Mouse (Mus musculus) Muller cell, postnatal 12 days (primary cell): ENCODE results near the gene Sycp1.
A peak's percentile ranks its signal among the peaks of the same experiment; 100 is the strongest.

Experiments
- DNase-seq: peaks from one replicate; pipeline ENCODE4 v3.0.0-alpha.2; 2015; ENCODE audit errors: inconsistent ontology term

Gene Sycp1

DNA sequence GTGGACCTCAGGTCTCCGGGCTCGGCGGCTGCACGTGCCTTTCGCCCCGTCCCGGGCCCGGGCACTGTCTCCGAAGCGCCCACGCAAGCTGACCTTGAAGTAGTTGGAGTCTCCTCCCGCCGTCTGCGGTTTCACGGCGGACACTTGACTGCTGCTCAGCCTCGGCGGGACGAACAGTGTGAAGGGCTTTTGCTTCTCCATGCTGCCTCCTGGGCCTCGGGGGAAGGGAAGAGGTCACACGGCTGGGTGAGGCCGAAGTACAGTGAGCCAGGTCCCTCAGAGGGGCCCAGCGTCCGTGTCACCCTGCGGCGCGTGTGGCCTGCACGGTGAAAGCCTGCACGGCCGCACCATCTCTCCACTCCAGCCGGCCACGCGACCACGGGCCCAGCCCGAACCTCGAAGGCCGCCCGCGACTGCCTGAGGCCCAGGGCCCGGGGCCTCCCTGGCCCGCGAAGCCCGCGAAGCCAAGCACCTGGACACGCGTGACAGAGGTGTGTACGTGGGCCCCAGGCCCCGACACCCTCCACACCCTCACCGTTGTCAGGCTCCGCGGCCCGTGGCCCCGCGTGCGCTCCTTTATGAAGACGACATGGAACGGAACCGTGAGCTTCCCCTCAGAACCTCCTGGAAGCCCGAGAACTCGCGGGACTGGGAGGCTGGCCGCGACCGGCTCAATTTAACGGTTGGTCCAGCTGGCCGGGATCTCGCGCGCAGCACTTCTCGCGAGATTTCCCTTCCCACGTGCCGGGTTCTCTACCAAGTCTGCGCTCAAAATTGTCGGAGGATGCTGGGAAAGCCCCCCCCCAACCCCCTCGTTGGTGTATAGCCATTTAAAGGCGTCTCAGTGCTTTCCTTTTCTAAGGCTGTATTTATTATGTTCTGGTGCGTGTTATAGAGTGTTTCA, at the start of gene Sycp1:
Gene Sycp1 (minus strand): TSS at position 650 of the 904 bp plus-strand sequence.
- DNase-seq = no peak

DNA sequence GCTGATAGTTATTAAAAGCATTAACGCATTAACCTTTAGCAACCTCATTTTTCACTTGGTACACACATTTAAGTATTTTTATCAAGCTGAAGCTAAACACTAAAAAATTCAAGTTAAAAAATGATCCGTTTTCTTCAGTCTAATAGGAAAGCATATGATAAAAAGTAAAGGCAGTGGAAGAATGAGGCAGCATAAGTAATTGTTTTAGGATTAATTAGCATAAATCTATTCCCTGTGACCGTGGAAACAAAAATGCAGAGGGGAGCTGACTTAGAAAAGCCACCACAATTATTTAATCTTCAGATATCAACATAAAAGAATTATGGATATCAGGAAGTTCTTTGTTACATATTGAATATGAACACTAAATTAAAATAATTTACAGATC, 44.4 kb upstream of the Sycp1 start:
- no peak for DNase-seq

DNA sequence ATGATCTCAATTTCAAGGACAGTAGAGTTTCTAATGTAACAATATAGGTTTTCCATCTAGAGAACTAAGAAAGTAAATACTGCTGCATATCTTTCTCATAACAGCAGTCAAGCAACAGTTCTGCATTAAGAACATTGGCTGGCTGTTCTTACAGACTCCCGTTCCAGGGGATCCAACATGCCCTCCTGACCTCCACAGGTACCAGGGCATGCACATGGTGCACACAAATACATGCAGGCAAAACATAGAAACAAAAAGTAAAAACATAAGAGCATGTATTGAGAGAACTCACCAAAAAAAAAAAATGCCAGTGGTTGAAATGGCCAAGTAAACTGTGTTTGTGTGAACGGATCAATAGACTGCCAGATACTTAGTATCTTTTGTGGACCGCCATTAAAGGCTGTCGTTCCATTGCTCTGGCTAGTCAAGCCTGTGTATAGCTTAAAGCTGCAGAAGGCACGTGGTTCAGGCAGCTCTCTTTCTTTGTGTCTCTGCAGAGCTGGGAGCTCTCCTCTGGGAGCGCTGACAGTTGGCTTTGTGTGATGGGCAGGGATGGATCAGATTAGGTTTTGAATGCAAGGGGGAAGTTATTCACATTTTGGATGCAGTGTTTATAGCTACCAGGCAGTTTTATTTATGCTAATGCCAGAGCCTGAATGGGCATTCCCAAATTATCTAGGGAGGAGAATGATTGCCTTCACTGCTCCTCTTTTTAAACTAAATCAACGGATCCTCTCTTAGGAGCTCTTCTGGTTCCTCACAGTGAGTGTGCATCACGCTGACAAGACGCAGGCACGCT, 43.8 kb upstream of the Sycp1 start:
- DNase-seq = no peak

DNA sequence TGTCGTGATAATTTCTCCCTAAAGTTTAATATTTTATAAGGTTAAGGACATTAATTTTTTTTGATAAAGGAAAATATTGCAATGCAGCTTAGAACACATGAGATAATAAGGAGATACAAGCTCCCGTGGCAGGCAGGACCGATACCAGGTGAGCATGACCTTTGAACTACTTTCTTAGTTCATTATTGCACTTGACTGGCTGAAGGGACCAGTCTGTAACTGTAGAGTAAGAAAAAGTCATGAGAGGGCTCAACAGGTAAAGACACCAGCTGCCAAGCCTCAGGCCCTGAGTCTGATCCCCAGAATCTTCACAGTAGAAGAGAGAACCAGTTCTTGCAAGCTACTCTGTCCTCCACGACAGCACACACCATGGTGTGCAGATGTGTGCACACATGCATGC, 41.0 kb upstream of the Sycp1 start:
- DNase-seq = no peak

DNA sequence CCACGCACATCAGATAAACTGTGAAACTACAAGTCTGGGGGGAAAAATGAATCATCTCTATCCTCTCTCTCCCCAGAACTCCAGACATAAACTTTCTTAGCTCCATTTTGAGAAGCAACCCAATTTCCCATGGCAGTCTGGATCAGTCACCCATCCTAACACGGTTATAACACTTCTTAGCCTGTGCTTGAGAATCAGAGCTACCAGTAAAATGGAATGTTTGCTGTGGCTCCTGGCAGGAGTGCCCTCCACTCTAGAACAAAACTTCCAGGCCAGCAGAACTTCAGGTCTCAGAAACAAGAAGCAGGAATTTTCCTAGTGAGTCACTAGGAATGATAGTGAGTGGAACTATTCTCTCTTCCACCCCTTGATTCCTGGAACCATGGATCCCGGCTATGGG, 34.6 kb upstream of the Sycp1 start:
- DNase-seq = peak; percentile 76

DNA sequence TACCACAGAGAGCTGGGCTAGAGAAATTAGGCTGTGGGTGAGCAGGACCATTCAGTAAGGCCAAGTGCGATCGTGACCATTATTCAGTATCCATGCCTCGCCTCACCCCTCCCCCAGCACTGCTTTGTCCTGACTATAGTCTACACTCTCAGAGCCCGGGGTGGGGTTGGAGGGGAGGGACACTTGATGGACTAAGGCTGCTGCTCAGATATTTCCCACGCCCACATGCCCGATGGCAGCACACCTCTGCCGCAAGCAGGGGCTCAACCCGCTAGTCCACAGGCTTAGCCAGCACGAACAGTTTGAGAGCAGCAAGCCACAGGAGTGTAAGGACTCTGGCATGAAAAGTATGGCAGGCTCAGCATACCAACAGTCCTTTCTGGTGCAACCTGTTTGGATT, 34.2 kb upstream of the Sycp1 start:
- DNase-seq = no peak

DNA sequence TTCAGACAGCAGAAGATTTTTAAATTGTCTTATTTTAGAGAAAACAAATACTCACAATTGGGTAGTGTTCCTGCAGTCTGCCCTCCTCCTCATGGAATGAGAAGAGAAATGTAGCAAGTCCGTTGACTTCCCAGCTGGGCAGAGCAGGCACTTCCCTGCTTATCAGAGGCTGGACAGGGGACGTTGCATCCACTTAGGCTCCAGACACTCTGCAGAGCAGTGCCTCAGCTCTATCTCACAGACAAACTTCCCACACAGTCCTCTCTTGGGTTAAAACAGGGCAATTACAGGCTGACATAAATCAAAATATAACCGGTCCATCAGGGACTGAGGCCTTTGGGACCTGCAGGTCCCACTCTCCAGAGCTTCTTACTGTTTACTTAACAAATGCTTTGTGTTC, 28.1 kb upstream of the Sycp1 start, which contains the start of gene Nr1h5:
Gene Nr1h5 (minus strand): TSS at position 101 of the 400 bp plus-strand sequence.
- no peak for DNase-seq

DNA sequence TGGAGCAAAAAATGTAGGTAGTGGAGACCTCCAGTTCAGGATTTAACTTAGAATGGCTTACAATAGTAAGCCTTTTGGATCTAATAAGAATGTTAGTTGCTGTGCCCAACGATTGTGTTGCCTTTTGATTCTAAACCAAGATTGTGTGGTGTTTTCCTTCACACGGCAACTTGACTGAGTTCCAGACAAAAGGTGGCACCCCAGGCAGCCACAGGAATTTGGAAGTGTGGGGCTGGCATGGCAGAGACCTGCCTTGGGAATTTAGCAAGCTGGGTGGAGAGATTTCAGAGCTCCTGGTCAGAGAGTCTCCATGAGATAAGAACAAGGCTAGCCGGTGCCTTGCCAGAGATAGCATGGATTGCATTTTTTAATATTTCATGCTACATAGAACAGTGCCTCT, 19.7 kb upstream of the Sycp1 start:
- peak; percentile 75 for DNase-seq

DNA sequence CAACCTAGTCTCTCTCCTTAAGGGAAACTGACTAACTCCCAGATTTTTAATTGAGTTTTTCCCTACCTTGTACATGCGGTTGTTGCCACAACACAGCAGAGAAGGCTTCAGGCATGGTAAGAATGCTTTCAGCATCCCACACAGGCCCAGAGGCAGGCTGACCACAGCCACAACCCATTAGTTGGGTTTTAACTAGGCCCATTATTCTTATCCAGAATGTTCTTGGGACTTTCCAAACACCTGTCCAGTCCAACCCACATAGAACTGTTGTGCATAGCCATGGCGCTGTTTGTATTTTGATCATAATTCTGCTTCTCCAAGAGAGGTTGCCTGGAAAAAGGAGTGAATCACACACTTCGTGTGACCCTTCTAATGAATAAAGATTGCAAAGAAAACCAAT, 19.2 kb upstream of the Sycp1 start:
- DNase-seq = peak; percentile 90

DNA sequence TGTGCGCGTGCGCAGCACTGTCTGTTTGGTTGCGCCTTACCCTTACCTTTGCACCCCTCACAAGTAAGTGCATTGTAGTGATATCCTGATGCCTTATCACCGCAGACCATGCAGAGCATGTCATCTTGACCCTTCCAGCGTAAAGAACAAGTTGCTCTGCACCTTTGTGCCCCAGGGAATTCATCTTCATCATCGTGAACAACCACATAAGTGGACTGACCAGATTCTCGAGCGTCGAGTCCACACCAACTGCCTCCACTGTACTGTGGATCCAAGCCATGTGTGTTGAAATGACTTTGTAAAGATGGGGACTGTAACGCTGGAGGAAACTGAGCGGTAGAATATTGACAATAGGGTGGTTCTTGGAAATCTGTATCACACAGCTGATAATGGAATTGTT, 18.6 kb upstream of the Sycp1 start:
- no peak for DNase-seq

DNA sequence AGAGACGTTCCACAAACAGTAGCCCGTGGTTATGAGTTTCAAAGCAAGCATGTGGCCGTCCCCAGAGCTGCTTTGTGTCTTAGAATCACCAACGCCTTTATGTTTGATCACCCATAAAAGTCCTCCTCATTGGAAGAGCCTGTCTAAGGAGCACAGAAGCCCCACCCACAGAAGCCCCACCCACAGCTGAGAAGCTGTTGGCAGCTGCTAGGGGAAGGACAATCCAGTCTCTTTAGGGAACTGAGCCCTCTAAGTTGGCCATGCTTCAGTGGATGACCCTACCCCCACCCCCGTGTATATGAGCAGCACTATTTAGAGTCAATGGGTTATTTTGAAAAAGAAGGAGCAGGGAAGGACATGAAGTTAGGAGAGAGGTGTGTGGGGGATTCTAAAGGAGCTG, 11.0 kb upstream of the Sycp1 start:
- DNase-seq = peak; percentile 25

DNA sequence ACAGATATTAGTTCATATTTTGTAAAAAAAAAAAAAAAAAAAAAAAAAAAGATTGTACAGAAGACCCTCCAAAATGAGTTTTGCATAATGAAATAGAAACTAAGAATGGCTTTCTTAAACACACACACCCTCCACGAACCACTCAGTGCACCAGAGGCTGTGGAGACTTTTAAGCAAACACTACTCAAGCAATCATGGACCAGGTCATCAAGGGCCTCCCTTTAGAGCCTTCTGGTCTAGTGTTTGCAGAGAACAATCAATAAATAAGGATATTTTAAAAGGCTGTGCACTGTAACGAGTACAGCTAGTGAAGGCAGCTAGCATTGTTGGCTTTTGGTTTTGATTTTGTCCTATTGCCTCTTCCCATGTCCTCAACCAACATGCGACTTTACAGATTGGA, 10.4 kb upstream of the Sycp1 start:
- no peak for DNase-seq

DNA sequence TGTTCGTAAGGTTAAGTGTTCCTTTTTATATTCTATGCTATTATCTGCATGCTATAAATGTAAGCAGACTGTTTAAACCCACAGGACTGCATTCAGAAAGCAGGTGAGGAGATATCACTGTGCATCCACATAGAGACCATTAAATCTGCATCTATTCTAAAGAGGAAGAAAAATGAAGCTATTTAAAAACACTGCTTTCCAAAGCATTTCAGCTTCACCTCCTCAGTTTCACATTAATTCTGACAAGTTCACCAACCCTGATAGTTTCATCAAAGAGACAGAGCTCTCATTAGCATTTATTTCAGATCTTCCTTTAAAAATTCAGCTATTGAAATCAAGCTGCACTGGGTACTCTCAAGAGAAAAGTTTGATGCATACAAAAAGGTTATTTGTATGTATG, 2.2 kb upstream of the Sycp1 start:
- DNase-seq = no peak

DNA sequence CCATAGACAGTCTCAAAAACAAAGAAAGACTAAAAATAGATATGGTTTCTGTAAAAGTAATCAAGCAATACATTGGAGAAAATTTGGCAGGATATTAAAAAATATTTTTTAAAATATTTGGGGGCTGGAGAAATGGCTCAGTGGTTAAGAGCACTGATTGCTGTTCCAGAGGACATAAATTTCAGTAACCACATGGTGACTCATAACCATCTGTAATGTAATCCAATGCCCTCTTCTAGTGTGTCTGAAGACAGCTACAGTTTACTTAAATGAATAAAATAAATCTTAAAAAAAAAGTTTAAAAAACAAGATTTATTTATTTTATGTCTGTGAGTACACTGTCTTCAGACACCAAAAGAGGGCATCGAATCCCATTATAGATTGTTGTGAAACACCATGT, 36.8 kb downstream of the Sycp1 start:
- no peak for DNase-seq

DNA sequence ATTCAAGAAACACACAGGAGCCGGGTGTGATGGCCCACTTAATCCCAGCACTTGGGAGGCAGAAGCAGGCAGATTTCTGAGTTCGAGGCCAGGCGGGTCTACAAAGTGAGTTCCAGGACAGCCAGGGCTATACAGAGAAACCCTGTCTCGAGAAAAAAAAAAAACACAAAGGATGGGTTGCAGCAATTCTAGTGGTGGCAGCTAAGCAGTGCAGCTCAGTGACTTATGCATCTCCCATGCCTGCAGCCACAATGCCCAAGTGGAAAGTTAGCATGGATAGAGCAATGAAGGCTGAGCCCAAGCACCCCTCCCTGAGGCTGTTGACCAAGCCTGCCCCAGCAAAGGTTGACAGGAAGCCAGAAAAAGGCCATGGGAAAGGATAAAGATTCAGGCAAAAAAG, 55.4 kb downstream of the Sycp1 start:
- DNase-seq = no peak

DNA sequence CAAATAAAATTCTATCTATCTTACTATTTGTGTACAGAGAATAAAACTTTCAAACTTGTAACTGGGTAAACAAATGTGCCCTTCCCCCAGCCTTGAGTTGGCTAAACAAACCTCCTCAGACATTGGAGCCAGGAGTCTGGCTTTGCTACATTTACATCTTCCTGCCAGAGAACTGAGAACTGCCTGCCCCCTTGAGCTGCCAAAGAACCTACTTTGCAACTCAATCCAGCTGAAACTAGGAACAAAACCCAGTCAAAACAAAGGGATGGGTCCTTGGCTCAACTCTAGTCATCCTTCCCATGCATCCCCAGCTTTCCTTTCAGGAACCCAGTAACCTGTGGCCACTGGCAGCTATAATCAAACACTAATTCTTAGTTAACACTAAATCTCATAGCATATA, 87.2 kb downstream of the Sycp1 start:
- no peak for DNase-seq

DNA sequence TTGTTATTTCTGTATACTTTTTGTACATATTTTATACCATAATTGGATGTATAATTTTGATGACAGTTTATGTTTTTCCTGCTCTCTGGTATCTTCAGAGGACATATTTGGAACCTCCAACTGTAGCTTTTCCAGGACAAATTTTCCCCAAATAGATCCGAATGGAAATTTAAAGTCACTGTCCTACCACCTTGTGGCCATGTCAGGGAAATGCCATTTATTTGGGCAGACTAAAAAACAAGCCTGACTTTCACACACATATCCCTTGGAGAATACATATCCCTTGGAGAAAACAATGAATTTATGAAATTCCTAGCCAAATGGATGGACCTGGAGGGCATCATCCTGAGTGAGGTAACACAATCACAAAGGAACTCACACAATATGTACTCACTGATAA, 93.5 kb downstream of the Sycp1 start:
- no peak for DNase-seq

DNA sequence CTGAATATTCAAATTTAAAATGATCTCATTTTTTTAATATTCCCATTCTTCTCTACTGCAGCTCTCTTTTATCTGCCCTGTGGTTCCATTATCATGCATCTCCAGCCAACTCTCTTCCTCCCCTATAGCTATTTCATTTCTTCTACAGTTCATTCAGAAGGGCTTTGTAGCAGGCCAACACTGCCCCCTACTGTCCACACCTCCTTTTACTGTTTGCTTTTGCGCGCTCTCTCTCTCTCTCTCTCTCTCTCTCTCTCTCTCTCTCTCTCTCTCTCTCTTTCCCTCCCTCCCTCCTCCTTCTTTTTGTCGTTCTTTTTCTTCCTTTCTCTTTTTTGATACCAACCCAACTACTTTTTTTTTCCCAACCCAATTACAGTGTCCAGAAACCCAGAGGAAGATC, 132.0 kb downstream of the Sycp1 start:
- DNase-seq = peak; percentile 61

DNA sequence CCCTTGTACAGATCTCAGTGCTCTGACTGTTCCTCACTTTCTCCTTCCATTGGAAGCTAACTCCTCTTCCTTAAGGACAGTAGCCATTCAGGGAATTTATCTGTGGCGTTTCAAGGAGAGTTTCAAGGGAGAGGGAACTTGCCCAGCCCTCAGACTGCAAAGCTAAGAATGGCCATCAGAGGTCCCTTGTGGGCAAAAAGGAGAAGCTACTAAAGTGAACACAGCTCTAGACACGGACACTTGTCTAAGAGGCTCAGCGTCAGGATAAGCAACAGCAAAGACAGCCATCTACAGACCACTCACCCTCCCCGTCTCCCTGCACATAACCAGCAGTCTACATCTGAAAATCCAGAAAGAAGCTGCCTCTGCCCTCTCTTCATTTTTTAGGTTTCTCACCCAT, 148.5 kb downstream of the Sycp1 start:
- no peak for DNase-seq

DNA sequence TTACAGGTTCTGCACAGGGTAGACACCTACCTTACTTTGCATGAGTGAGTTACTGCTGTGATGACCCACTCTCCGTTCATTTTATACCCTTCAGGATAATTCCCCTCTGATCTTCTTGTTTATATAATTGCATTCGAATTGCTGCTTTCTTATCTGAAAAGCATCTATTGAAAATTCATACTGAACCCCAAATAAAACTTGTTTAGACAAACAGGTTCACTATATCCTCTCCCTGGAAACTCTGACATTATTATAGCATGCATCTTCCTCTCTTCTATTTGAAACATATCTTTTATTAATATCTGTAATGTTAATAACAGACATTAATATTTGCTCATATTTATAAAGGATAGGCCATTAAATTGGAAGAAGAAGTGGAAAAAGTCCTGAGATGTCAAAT, 153.3 kb downstream of the Sycp1 start, which contains the start of gene Tshb:
Gene Tshb (minus strand): TSS at position 101 of the 400 bp plus-strand sequence.
- DNase-seq = no peak

DNA sequence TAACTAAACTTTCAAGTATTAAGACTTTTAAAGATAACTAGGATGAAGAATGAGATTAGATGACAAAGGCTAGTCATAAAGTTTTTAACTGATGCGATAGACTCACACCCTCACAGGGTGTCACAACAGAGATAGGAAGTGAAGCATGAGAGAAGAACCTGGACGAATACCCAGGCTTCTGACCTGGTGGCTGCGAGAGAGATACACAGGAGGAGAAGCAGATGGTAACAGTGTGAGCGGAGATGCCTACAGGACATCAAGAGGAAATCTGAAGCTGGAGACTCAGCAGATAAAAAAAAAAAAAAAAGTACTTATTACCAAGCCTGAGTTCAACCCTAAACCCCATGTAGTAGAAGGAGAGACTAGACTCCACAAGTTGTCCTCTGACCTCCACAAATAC, 162.9 kb downstream of the Sycp1 start:
- no peak for DNase-seq
